23 mouse cellular contexts compared by ENCODE assay signal in the genomic region with DNA sequence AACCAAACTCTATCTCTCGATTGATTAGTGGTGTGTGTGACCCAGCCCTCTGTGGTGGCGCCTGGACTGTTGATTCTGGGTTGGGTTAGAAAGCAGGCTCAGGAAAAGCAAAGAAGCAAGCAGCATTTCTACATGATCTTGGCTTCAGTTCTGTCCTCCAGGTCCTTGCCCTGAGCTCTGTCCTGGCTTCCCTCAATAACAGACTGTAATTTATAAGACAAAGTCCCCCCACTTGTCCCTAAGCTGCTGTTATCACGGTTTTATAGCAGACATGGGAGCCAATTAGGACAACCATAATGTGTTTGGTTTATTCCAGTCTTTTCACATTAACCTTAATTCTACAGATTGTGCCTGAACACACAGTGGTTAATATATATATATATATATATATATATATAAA.
DNase-seq lines count a peak whose midpoint lies in the region; ATAC-seq and TF ChIP-seq lines count a peak whose summit lies in the region.
"Had no signal": no experiment of that assay in that cellular context is flagged by ENCODE, and none has a peak within 500 bp of the region (broad histone marks: within the 10 kb centered on the region; RNA-seq: fewer than 3 reads in every experiment).

No protein-coding gene starts in this region.

- no peak for ATAC-seq in kidney, embryonic 15.5 days (replicated peaks; ENCODE audit: low FRiP score)
- ATAC-seq in liver, postnatal 0 days = no peak
- no peak for ATAC-seq in liver, embryonic 12.5 days
- ATAC-seq in limb, embryonic 13.5 days (ENCODE audit: low FRiP score, low read depth) = peak; percentile 78
- ATAC-seq: lung, postnatal 0 days; midbrain, embryonic 13.5 days had no signal

- no peak for DNase-seq in kidney, adult 11 months
- peak; percentile 9 for DNase-seq in liver, postnatal 0 days
- no peak for DNase-seq in left cerebral cortex, adult 18-20 months (ENCODE audit: low spot score in 2 of 2)
- DNase-seq: B cell, adult 2 months; gastrocnemius, postnatal 10 days; heart, postnatal 10 days; kidney, adult 2 months; kidney, postnatal 36 days; lung, adult 18-20 months; lung, postnatal 4 days; right cerebral cortex, postnatal 14 days had no signal

- H3K27me3 ChIP-seq in kidney, embryonic 15.5 days = no peaks in the 10 kb centered on the region
- H3K27me3 ChIP-seq in liver, postnatal 0 days (ENCODE audit: insufficient read depth, low read length) = no peaks in the 10 kb centered on the region
- H3K27me3 ChIP-seq in liver, embryonic 12.5 days (replicated peaks) = no peaks in the 10 kb centered on the region
- H3K27me3 ChIP-seq in limb, embryonic 13.5 days = no peaks in the 10 kb centered on the region
- H3K27me3 ChIP-seq: embryonic facial prominence, embryonic 12.5 days; heart, embryonic 13.5 days; midbrain, embryonic 13.5 days; neural tube, embryonic 13.5 days had no signal

- 35% methylated on average over 3 of the region's 3 CpGs for WGBS in kidney, embryonic 15.5 days
- WGBS in liver, postnatal 0 days (ENCODE audit: insufficient replicate concordance) = 66% methylated on average over 3 of the region's 3 CpGs
- 46% methylated on average over 3 of the region's 3 CpGs for WGBS in liver, embryonic 12.5 days (ENCODE audit: insufficient replicate concordance)
- 34% methylated on average over 3 of the region's 3 CpGs for WGBS in limb, embryonic 13.5 days

- no peak for TF ChIP-seq EP300 in liver, postnatal 0 days (IDR thresholded peaks at IDR 0.05; ENCODE audit: low read depth)

- H3K27ac ChIP-seq in kidney, embryonic 15.5 days = peak overlapping the region; percentile 18; the same call in 1 of the 2 replicates
- H3K27ac ChIP-seq in liver, postnatal 0 days (ENCODE audit: low read depth) = no peak overlapping the region
- no peak overlapping the region for H3K27ac ChIP-seq in liver, embryonic 12.5 days
- H3K27ac ChIP-seq in limb, embryonic 13.5 days = no peak overlapping the region
- H3K27ac ChIP-seq: embryonic facial prominence, embryonic 12.5 days; heart, embryonic 13.5 days; hindbrain, embryonic 14.5 days; midbrain, embryonic 13.5 days; neural tube, embryonic 13.5 days had no signal

- no peaks in the 10 kb centered on the region for H3K4me1 ChIP-seq in kidney, embryonic 15.5 days
- H3K4me1 ChIP-seq in liver, postnatal 0 days (ENCODE audit: insufficient read depth) = no peaks in the 10 kb centered on the region
- no peaks in the 10 kb centered on the region for H3K4me1 ChIP-seq in liver, embryonic 12.5 days
- peaks cover 23% of the 10 kb centered on the region for H3K4me1 ChIP-seq in limb, embryonic 13.5 days
- H3K4me1 ChIP-seq: embryonic facial prominence, embryonic 12.5 days; heart, embryonic 13.5 days; midbrain, embryonic 13.5 days had no signal

- no peak for TF ChIP-seq CTCF in liver, postnatal 0 days (IDR thresholded peaks at IDR 0.05; ENCODE audit: low read depth)

- H3K4me3 ChIP-seq in kidney, embryonic 15.5 days (replicated peaks) = no peak overlapping the region
- no peak overlapping the region for H3K4me3 ChIP-seq in liver, postnatal 0 days (ENCODE audit: low read depth, low read length)
- H3K4me3 ChIP-seq in liver, embryonic 12.5 days = no peak overlapping the region
- no peak overlapping the region for H3K4me3 ChIP-seq in limb, embryonic 13.5 days
- H3K4me3 ChIP-seq: embryonic facial prominence, embryonic 12.5 days; erythroblast, embryonic 14.5 days; heart, embryonic 13.5 days; midbrain, embryonic 13.5 days; neural tube, embryonic 13.5 days had no signal

- H3K9me3 ChIP-seq in kidney, embryonic 15.5 days (replicated peaks) = 0 out of 2 replicates have a peak, but pooled peaks cover 6% of the 10 kb centered on the region
- no peaks in the 10 kb centered on the region for H3K9me3 ChIP-seq in liver, postnatal 0 days (ENCODE audit: low read length)
- H3K9me3 ChIP-seq in liver, embryonic 12.5 days (replicated peaks) = no peaks in the 10 kb centered on the region
- H3K9me3 ChIP-seq in limb, embryonic 13.5 days = peaks cover 7% of the 10 kb centered on the region
- H3K9me3 ChIP-seq: midbrain, embryonic 13.5 days had no signal

- H3K36me3 ChIP-seq in kidney, embryonic 15.5 days = no peaks in the 10 kb centered on the region
- no peaks in the 10 kb centered on the region for H3K36me3 ChIP-seq in liver, postnatal 0 days (replicated peaks; ENCODE audit: insufficient read depth, low read length)
- H3K36me3 ChIP-seq in liver, embryonic 12.5 days = no peaks in the 10 kb centered on the region
- no peaks in the 10 kb centered on the region for H3K36me3 ChIP-seq in limb, embryonic 13.5 days
- H3K36me3 ChIP-seq: embryonic facial prominence, embryonic 12.5 days; heart, embryonic 13.5 days; midbrain, embryonic 13.5 days; neural tube, embryonic 13.5 days had no signal

- no peak overlapping the region for H3K4me2 ChIP-seq in kidney, embryonic 15.5 days
- no peak overlapping the region for H3K4me2 ChIP-seq in liver, postnatal 0 days (ENCODE audit: low read depth, low read length)
- no peak overlapping the region for H3K4me2 ChIP-seq in liver, embryonic 12.5 days
- no peak overlapping the region for H3K4me2 ChIP-seq in limb, embryonic 13.5 days (replicated peaks)
- H3K4me2 ChIP-seq: embryonic facial prominence, embryonic 12.5 days; heart, embryonic 13.5 days; hindbrain, embryonic 14.5 days; liver, embryonic 11.5 days; midbrain, embryonic 13.5 days; neural tube, embryonic 13.5 days had no signal

- no peak overlapping the region for H3K9ac ChIP-seq in kidney, embryonic 15.5 days
- H3K9ac ChIP-seq in liver, postnatal 0 days (replicated peaks) = no peak overlapping the region
- H3K9ac ChIP-seq in liver, embryonic 12.5 days = no peak overlapping the region
- H3K9ac ChIP-seq in limb, embryonic 13.5 days = no peak overlapping the region
- H3K9ac ChIP-seq: embryonic facial prominence, embryonic 12.5 days; forebrain, postnatal 0 days; heart, embryonic 13.5 days; hindbrain, embryonic 14.5 days; midbrain, embryonic 13.5 days; neural tube, embryonic 13.5 days had no signal
